Mouse (Mus musculus) heart, adult 2 months (tissue): ENCODE results near the gene Ghdc.

Experiments
- CTCF ChIP-seq: fragments of 200-600 bp; IDR thresholded peaks from 2 replicates; pipeline ENCODE4 v1.8.1; 2022; ENCODE audit warnings: antibody characterized with exemption, mild to moderate bottlenecking, moderate library complexity
- EP300 ChIP-seq: fragments of 200-500 bp; IDR thresholded peaks from 2 replicates; pipeline ENCODE4 v1.6.1; 2011; ENCODE audit warnings: low read depth, low read length, control low read depth; ENCODE audit not compliant: insufficient read depth
- POLR2A ChIP-seq: fragments of 200-500 bp; IDR thresholded peaks from 2 replicates; pipeline ENCODE4 v1.6.1; 2011; ENCODE audit warnings: mild to moderate bottlenecking, low read depth, low read length, control low read depth; ENCODE audit not compliant: insufficient read depth

- TF ChIP-seq CTCF (no peak), POLR2A (no peak), EP300 (peak; percentile 53; the same call in 1 of the 2 replicates)
Observed at GRCm38 (mm10) chr11:100805535-100805934, 34.8 kb upstream of the Ghdc start.
